Mouse (Mus musculus) bone marrow macrophage, adult 2 months (primary cell): ENCODE data around the gene Ms4a4c.
"Not testable (repeated sequence)": the region's sequence is repeated elsewhere in the genome, so short reads cannot be mapped to it uniquely, and the experiment has no call there.

ENCODE experiments used
- CTCF ChIP-seq: IDR thresholded peaks from 2 replicates; pipeline ENCODE4 v1.5.1; 2012; ENCODE audit warnings: low read depth, mild to moderate bottlenecking, low read length, moderate library complexity
- POLR2A ChIP-seq: IDR thresholded peaks from 2 replicates; pipeline ENCODE4 v1.6.1; 2012; ENCODE audit warnings: mild to moderate bottlenecking, low read depth, low read length, borderline replicate concordance

- TF ChIP-seq POLR2A, CTCF: not testable (repeated sequence)
These were observed 64.6 kb downstream of the Ms4a4c start, which contains the start of gene Ms4a6c for GRCm38 (mm10) chr19:11469215-11469614.
